Mouse (Mus musculus): Measurements from ENCODE around the gene Rnft2. TPM values are rescaled to one million over a fixed set of nuclear protein-coding genes. Genes with fewer than 3 reads are reported as not detected.

Rnft2 gene
- polyA plus RNA-seq, 1 experiment from 2014 or later: 4.3 TPM

DNA sequence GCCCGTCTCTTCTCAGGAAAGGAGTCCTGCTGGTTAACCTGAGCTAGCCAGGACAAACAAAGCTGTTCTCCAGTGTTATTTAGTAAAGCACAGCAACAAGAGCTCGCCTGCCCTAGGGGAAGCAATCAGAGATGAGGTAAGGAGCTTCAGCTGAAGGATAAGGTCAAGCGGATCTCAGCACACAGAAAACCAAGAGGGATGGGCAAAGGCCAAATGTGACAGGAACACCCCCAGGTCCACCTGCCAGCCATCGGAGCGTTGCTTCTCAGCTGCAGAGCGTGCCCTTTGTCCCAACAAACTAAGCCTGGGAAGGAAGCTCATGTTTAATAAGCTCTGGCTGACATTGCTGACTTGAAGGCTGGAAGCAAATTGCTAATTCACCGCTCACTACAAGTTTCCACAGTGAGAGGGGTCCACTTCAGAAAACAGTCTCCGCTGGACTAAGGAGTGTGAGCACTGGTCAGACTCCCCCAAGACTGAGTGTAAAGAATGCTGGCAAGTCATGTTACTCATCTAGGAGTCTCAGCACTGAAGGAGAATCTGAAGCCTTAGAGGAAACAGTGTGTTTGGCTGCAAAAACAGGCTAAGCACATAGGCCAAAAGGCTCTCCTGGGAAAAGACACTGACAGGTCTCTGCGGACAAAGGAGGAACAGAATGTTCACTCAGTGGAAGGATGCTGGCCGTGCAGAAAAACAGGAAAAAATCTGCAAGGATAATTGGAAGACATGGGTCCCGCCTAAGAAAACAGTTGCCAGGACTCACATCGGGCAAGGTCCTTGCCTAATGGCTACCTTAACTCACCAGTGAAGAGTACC, 101.5 kb downstream of the Rnft2 start:
- no peak overlapping the region for H3K4me2 ChIP-seq (ENCODE audit: low read depth, low read length)
- H3K27ac ChIP-seq (replicated peaks; ENCODE audit: low read depth, low read length): no peak overlapping the region
- ATAC-seq (replicated peaks; ENCODE audit: insufficient number of reproducible peaks, low FRiP score, low TSS enrichment, low read depth): no peak
- 80% methylated on average over 12 of the region's 12 CpGs for WGBS
- no peak for DNase-seq (ENCODE audit: low spot score)
- no peak overlapping the region for H3K9ac ChIP-seq (replicated peaks; ENCODE audit: low read length)
- no peaks in the 10 kb centered on the region for H3K9me3 ChIP-seq (replicated peaks; ENCODE audit: control insufficient read depth, low read length)
- peaks cover 2% of the 10 kb centered on the region for H3K36me3 ChIP-seq (replicated peaks; ENCODE audit: control insufficient read depth, insufficient read depth, low read depth, low read length)
- H3K4me3 ChIP-seq (ENCODE audit: low read depth, low read length): no peak overlapping the region
- no peaks in the 10 kb centered on the region for H3K27me3 ChIP-seq (ENCODE audit: control insufficient read depth, insufficient read depth, low read length)
- H3K4me1 ChIP-seq (ENCODE audit: control insufficient read depth, insufficient read depth, low read length): no peaks in the 10 kb centered on the region; the same call in 1 of the 2 replicates

DNA sequence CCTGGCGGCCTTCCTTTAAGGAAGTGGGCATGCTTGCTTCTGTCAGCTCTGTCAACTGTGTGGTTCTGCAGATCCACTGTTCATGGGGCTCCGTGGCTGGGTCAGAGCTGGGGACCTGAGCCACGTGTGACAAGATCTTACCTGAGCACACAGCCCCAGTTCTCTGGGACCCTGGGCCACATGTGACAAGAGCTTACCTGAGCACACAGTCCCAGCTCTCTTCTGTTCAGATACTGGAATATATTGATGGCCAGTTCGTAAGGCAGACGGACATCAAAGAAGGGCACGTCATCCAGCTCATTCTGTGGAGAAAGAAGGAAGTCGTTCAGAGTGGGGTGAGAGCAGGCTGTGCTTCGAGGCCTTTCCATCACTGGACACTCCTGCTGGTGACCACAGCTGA, 102.4 kb downstream of the Rnft2 start:
- 89% methylated on average over 8 of the region's 8 CpGs for WGBS
- peaks cover 2% of the 10 kb centered on the region for H3K36me3 ChIP-seq (replicated peaks; ENCODE audit: control insufficient read depth, insufficient read depth, low read depth, low read length)

More for the DNA sequence above, 102.4 kb downstream of the Rnft2 start:
- Histone ChIP-seq H3K4me3 (ENCODE audit: low read depth, low read length) (no peak overlapping the region), H3K4me2 (ENCODE audit: low read depth, low read length) (no peak overlapping the region), H3K27me3 (ENCODE audit: control insufficient read depth, insufficient read depth, low read length) (no peaks in the 10 kb centered on the region), H3K27ac (replicated peaks; ENCODE audit: low read depth, low read length) (no peak overlapping the region), H3K9ac (replicated peaks; ENCODE audit: low read length) (no peak overlapping the region), H3K9me3 (replicated peaks; ENCODE audit: control insufficient read depth, low read length) (no peaks in the 10 kb centered on the region), H3K4me1 (ENCODE audit: control insufficient read depth, insufficient read depth, low read length) (no peaks in the 10 kb centered on the region; the same call in 1 of the 2 replicates)
- DNase-seq (ENCODE audit: low spot score): no peak
- ATAC-seq (replicated peaks; ENCODE audit: insufficient number of reproducible peaks, low FRiP score, low TSS enrichment, low read depth): no peak

Other genes starting within 250 kb of the Rnft2 start
- gene Tesc, start 217.4 kb downstream of the Rnft2 start, polyA plus RNA-seq (2014; fragmentation: Nextera tagmentation; extraction: Ambion mirVana): 3.4 and 3.9 TPM in 2 replicates
- gene Fbxw8, start 89.7 kb downstream of the Rnft2 start, polyA plus RNA-seq (2014; fragmentation: Nextera tagmentation; extraction: Ambion mirVana): 22.2 and 22.3 TPM in 2 replicates
- gene Hrk, start 80.5 kb downstream of the Rnft2 start, polyA plus RNA-seq (2014; fragmentation: Nextera tagmentation; extraction: Ambion mirVana): 0.38 and 0.49 TPM in 2 replicates
- gene 2410131K14Rik, start 111 bp upstream of the Rnft2 start, polyA plus RNA-seq (2014; fragmentation: Nextera tagmentation; extraction: Ambion mirVana): 10.8 and 11.6 TPM in 2 replicates